Mouse (Mus musculus) layer of hippocampus, adult 2 months (tissue): ENCODE measurements around the gene Slc19a2. TPM values are rescaled to one million over a fixed set of nuclear protein-coding genes. Genes with fewer than 3 reads are reported as not detected.

Experiments used
- DNase-seq, 2 experiments: peaks; one replicate each; pipeline ENCODE4 v3.0.0; 2022; ENCODE audit warnings: low spot score in 2 of 2
- H3K27ac ChIP-seq: fragments of 200-600 bp; 2 replicates; pipeline ENCODE4 v1.8.1; 2022
- H3K4me3 ChIP-seq: fragments of 200-600 bp; 2 replicates; pipeline ENCODE4 v1.8.1; 2022; ENCODE audit warnings: mild to moderate bottlenecking
- CTCF ChIP-seq: fragments of 200-600 bp; conservative IDR thresholded peaks from 2 replicates; pipeline ENCODE4 v1.8.1; 2022; ENCODE audit warnings: antibody characterized with exemption, mild to moderate bottlenecking, moderate library complexity
- total RNA-seq, 2 experiments: library from RNA; stranded (reverse); gene quantifications; 2 replicates each; pipeline ENCODE4 v1.2.3; 2021

Gene Slc19a2
- total RNA-seq, 2 experiments from 2014 or later, result 10.1 to 15.3 TPM

GRCm38 (mm10) chr1:164233447-164233846 is 15.4 kb upstream of the Slc19a2 start:
- no peak for TF ChIP-seq CTCF
- no peak overlapping the region for H3K4me3 ChIP-seq
- DNase-seq, result no peak
- no peak overlapping the region for H3K27ac ChIP-seq

DNA sequence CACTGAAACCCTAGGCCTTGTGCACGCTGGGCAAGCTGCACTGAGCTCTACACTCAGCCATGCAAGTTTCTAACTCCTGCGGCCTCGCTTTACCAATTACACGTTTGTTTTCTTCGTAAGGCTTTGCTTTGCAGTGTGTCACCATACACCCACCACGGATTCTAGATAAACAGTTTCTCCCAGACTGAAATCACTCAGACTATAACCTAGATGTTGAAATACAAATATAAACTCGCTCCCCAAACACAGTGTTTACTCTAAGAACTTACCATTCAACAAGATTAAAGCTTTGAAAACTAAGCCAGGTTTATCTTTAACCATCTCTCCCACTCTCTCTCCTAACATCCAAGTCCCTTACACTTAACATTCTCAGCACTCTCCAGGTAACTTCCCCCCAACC is 13.8 kb upstream of the Slc19a2 start:
- no peak overlapping the region for H3K27ac ChIP-seq
- H3K4me3 ChIP-seq, result no peak overlapping the region
- no peak for TF ChIP-seq CTCF
- DNase-seq, result no peak

DNA sequence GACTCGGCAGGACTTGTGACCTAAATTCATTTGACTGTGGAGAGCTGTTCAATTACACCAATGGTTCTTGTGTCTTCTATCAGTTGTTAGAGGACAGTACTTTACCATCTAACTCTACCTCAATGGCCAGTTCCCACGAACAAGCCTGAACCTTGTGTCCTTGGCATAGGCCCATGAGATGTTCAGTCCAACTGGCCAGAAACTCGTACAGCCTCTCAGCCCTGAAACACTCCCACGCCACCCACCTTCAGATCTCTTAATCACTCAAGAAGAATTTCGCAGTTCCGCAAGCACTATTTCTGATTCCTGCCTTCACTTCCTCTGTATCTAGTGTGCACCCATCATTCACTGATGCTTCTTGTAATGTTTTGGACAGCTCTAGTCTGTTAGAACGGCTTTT is 12.8 kb upstream of the Slc19a2 start:
- no peak for TF ChIP-seq CTCF
- no peak for DNase-seq
- no peak overlapping the region for H3K4me3 ChIP-seq
- H3K27ac ChIP-seq, result no peak overlapping the region

- H3K27ac ChIP-seq, result no peak overlapping the region
- no peak overlapping the region for H3K4me3 ChIP-seq
- no peak for TF ChIP-seq CTCF
- no peak for DNase-seq
Observed at GRCm38 (mm10) chr1:164241494-164241893, 7.4 kb upstream of the Slc19a2 start.

DNA sequence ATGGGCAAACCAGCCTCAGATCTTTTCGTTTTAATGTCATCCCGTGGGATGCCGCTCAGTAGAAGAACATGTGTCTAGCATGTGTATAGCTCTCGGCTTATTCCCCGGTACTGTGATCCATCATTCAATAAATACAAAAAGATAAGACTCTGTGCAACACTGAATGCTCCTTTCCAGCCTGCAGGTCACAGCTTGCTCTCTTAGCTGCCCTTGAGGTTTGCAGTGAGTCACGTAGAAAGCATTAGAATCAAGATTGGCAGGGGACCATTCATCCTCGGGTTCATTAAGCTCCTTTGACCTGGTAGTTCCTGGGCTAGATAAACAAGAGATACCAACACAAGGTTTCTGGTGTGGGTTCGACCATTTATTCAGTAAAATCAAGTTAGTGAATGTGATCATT is 6.0 kb upstream of the Slc19a2 start:
- TF ChIP-seq CTCF, result no peak
- Histone ChIP-seq H3K27ac (no peak overlapping the region), H3K4me3 (no peak overlapping the region)
- DNase-seq, result no peak

GRCm38 (mm10) chr1:164247442-164247841 is 1.4 kb upstream of the Slc19a2 start:
- Histone ChIP-seq H3K27ac (0 out of 2 replicates have a peak overlapping the region, but pooled peaks have one; percentile 97), H3K4me3 (no peak overlapping the region)
- DNase-seq, result no peak
- no peak for TF ChIP-seq CTCF

DNA sequence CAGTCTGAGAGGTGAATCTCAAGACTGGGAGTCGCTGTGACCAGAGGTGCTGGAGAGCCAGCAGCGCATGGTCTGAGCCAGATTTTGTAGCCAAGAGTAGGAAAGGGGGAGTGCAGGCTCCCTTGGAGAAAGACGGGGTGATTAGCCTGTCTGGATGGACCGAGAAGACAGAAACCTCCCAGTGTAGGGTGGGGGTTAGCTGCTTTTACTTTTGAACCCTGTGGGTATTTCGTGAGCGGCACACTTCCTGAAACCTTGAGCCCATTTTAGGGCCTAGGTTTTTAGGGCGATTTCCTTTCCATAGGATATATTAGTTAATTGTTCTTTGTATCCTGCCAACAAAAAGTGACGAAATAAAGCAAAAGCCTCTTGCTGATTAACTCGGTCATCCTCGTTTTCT is 875 bp upstream of the Slc19a2 start:
- TF ChIP-seq CTCF, result no peak
- H3K27ac ChIP-seq, result peak overlapping the region; percentile 97
- no peak for DNase-seq
- peak overlapping the region; percentile 69 for H3K4me3 ChIP-seq

DNA sequence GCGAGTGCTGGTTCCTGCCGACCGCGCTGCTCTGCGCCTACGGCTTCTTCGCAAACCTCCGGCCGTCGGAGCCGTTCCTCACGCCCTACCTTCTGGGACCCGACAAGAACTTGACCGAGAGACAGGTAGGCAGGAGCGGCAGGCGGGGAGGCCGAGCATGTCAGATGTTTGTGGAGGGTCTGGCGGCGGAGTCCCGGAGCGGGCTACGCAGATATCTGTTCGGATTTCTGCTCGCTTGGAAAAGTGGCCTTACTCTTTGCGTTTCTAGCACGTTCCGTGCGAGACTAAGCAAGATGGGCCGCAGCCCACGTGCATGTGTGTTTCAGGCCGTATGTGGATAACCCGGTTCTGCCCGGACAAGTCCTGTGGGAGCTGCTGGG is 476 bp downstream of the Slc19a2 start:
- TF ChIP-seq CTCF, result no peak
- DNase-seq, result no peak
- peak overlapping the region; percentile 88 for H3K27ac ChIP-seq
- H3K4me3 ChIP-seq, result peak overlapping the region; percentile 69

GRCm38 (mm10) chr1:164250391-164251150 is 1.7 kb downstream of the Slc19a2 start:
- TF ChIP-seq CTCF, result no peak
- no peak for DNase-seq
- Histone ChIP-seq H3K27ac (peak overlapping the region; percentile 0; the same call in 1 of the 2 replicates), H3K4me3 (peak overlapping the region; percentile 69)

DNA sequence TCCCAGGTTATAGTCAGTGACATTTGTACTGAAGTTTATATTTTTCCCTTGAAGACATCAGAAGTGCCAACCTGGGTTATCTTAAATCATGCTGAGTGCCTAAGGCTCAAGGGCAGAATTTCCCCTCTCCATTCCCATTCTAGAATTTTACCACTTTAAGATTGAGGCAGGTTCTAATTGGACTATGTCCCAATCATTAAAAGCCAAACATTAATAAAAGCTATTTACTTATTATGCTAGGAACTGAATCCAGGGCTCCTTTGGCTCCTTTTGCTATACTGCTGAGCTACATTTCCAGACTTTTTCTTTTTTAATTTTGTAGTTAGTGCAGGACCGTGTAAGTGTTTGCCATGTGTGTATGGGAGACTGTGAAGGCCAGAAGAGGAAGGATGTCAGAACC is 2.6 kb downstream of the Slc19a2 start:
- H3K27ac ChIP-seq, result no peak overlapping the region
- TF ChIP-seq CTCF, result no peak
- peak overlapping the region; percentile 69 for H3K4me3 ChIP-seq
- DNase-seq, result no peak

GRCm38 (mm10) chr1:164252551-164252950 is 3.7 kb downstream of the Slc19a2 start:
- DNase-seq, result no peak
- no peak overlapping the region for H3K27ac ChIP-seq
- no peak for TF ChIP-seq CTCF
- H3K4me3 ChIP-seq, result no peak overlapping the region

- no peak for DNase-seq
- TF ChIP-seq CTCF, result no peak
Observed at GRCm38 (mm10) chr1:164254836-164255235, 6.0 kb downstream of the Slc19a2 start.

DNA sequence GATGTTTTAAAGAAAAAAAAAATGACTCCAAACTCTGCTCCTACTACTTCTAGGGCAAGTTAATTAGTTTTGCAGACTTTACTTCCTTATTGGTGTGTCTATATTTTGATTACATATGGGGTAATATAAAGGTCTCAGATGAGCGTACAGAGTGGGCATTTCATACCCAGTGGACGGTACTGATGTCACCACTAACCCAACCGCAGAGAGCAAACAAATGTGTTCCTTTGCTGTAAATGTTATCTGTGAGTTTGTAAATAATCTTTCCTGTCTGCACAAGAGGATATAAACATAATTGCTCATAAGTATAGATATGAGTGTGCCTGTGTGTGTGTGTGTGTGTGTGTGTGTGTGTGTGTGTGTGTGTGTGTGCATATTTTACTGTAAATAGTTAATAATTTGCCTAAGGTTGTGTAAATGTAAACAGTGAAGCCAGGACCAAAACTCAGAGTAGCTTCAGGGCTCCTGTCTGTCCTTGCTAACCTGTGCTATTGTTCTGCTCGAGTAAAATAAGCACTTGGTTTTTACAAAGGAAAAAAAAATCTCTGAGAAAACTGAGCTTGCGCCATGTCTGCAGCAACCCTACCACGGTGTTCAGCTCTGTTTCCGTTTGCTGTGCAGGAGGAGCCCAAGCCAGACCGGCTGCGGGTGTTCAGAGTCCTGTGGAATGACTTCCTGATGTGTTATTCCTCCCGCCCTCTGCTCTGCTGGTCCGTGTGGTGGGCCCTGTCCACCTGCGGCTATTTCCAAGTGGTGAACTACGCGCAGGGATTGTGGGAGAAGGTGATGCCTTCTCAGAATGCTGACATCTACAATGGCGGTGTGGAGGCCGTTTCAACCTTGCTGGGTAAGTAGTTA is 11.6 kb downstream of the Slc19a2 start:
- no peak overlapping the region for H3K4me3 ChIP-seq

More at GRCm38 (mm10) chr1:164254836-164255235, 6.0 kb downstream of the Slc19a2 start:
- no peak overlapping the region for H3K27ac ChIP-seq
- H3K4me3 ChIP-seq, result no peak overlapping the region

More for the DNA sequence above, 11.6 kb downstream of the Slc19a2 start:
- peak overlapping the region; percentile 56; the same call in 1 of the 2 replicates for H3K27ac ChIP-seq
- TF ChIP-seq CTCF, result no peak
- DNase-seq, result no peak
